Mouse (Mus musculus) erythroblast, embryonic 14.5 days (primary cell): ENCODE results near the gene Nup93.

ENCODE experiments used
- GATA1 ChIP-seq: IDR thresholded peaks from 2 replicates; pipeline ENCODE4 v1.6.1; 2012; ENCODE audit warnings: low read length, inconsistent platforms, mixed read lengths
- TAL1 ChIP-seq: IDR thresholded peaks from 3 replicates; pipeline ENCODE4 v1.6.1; 2012; ENCODE audit warnings: low read length, inconsistent platforms, mixed read lengths

DNA sequence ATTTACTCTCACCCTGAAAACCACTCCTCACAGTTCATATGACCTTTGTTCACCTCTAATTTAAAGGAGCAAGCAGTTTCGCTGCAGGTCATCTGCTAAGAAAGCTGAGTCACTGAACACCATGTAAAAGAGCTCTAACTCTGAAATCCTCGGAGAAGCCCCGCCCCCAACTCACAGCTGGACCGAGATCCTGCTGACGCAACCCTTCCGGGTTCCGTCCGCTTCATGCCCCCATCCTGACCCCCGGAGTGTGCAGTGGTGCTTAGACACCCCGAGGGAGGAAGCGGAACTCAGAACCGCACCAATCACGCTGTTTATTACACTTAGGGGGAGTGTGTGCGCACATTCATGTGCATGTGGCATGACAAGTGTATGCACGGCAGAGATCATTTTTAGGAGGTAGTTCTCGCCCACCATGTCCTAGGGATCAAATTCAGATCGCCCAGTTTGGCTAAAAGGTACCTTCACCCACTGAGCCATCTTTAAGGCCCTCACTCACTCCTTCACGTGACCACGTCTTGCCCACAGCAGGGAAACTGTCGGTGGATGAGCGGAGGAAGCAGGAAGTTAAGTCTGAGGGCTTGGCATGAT is 23.2 kb upstream of the Nup93 start:
- TF ChIP-seq TAL1: no peak
- no peak for TF ChIP-seq GATA1
